Comparison of ENCODE assay signal across 28 mouse cellular contexts in genomic region chr5:64975121-64975520, GRCm38 (mm10). TPM values are rescaled to one million over a fixed set of nuclear protein-coding genes. Genes with fewer than 3 reads are reported as not detected.
DNase-seq lines count a peak whose midpoint lies in the region; ATAC-seq and TF ChIP-seq lines count a peak whose summit lies in the region.
"Had no signal": no experiment of that assay in that cellular context is flagged by ENCODE, and none has a peak within 500 bp of the region (broad histone marks: within the 10 kb centered on the region; RNA-seq: fewer than 3 reads in every experiment).

No protein-coding gene starts in this region.

- no peak for TF ChIP-seq CTCF in liver, postnatal 0 days (IDR thresholded peaks at IDR 0.05; ENCODE audit: low read depth)
- TF ChIP-seq CTCF in small intestine, adult 2 months (IDR thresholded peaks at IDR 0.05; ENCODE audit: extremely low read depth, insufficient read length, insufficient replicate concordance, low read depth, low read length): no peak

- H3K4me2 ChIP-seq in limb, embryonic 13.5 days (replicated peaks): no peak overlapping the region
- H3K4me2 ChIP-seq in liver, postnatal 0 days (ENCODE audit: low read depth, low read length): 0 out of 2 replicates have a peak overlapping the region, but pooled peaks have one; percentile 23
- no peak overlapping the region for H3K4me2 ChIP-seq in liver, embryonic 12.5 days
- no peak overlapping the region for H3K4me2 ChIP-seq in forebrain, embryonic 16.5 days (ENCODE audit: low read length)
- H3K4me2 ChIP-seq: embryonic facial prominence, embryonic 13.5 days; forebrain, embryonic 13.5 days; heart, embryonic 13.5 days; hindbrain, embryonic 14.5 days had no signal

- no peaks in the 10 kb centered on the region for H3K27me3 ChIP-seq in limb, embryonic 13.5 days
- peaks cover 6% of the 10 kb centered on the region; the same call in 1 of the 2 replicates for H3K27me3 ChIP-seq in limb, embryonic 10.5 days (ENCODE audit: low read depth, poor library complexity, severe bottlenecking)
- no peaks in the 10 kb centered on the region for H3K27me3 ChIP-seq in liver, postnatal 0 days (ENCODE audit: insufficient read depth, low read length)
- peaks cover 20% of the 10 kb centered on the region for H3K27me3 ChIP-seq in liver, embryonic 12.5 days (replicated peaks)
- no peaks in the 10 kb centered on the region for H3K27me3 ChIP-seq in small intestine, adult 2 months (ENCODE audit: control insufficient read depth, insufficient read depth, low read length)
- H3K27me3 ChIP-seq in forebrain, embryonic 16.5 days (replicated peaks; ENCODE audit: control insufficient read depth, insufficient read depth, low read length): no peaks in the 10 kb centered on the region
- H3K27me3 ChIP-seq: embryonic facial prominence, embryonic 13.5 days; heart, embryonic 13.5 days had no signal

- peaks cover 22% of the 10 kb centered on the region for H3K36me3 ChIP-seq in limb, embryonic 13.5 days
- H3K36me3 ChIP-seq in limb, embryonic 10.5 days: peaks cover 7% of the 10 kb centered on the region; the same call in 1 of the 2 replicates
- peaks cover 3% of the 10 kb centered on the region; the same call in 1 of the 2 replicates for H3K36me3 ChIP-seq in liver, postnatal 0 days (replicated peaks; ENCODE audit: insufficient read depth, low read length)
- peaks cover 5% of the 10 kb centered on the region; the same call in 1 of the 2 replicates for H3K36me3 ChIP-seq in liver, embryonic 12.5 days
- peaks cover 6% of the 10 kb centered on the region for H3K36me3 ChIP-seq in small intestine, adult 2 months (ENCODE audit: control insufficient read depth, insufficient read depth, low read length)
- no peaks in the 10 kb centered on the region for H3K36me3 ChIP-seq in forebrain, embryonic 16.5 days (ENCODE audit: control insufficient read depth, insufficient read depth)
- H3K36me3 ChIP-seq: forebrain, embryonic 10.5 days had no signal

- DNase-seq in heart, adult 11 months: peak; percentile 70
- no peak for DNase-seq in heart, adult 9 months (ENCODE audit: low spot score in 2 of 2)
- DNase-seq in limb, embryonic 10.5 days (ENCODE audit: low spot score): no peak
- no peak for DNase-seq in liver, postnatal 0 days
- DNase-seq: adrenal gland, adult 8-10 months; adrenal gland, postnatal 25 days; cerebellum, adult 11-12 months; cerebellum, adult 8-10 months; cerebellum, postnatal 10 days; cerebellum, postnatal 36 days; embryo, embryonic 11 days; forebrain, postnatal 0 days; gastrocnemius, postnatal 25 days; heart, adult 2 months; heart, postnatal 14 days; heart, postnatal 4 days had no signal

- WGBS in limb, embryonic 13.5 days: 38% methylated on average over 5 of the region's 5 CpGs
- 63% methylated on average over 5 of the region's 5 CpGs for WGBS in limb, embryonic 10.5 days
- WGBS in liver, postnatal 0 days (ENCODE audit: insufficient replicate concordance): 61% methylated on average over 5 of the region's 5 CpGs
- WGBS in liver, embryonic 12.5 days (ENCODE audit: insufficient replicate concordance): 70% methylated on average over 5 of the region's 5 CpGs
- 27% methylated on average over 5 of the region's 5 CpGs for WGBS in small intestine, adult 2 months
- 73% methylated on average over 5 of the region's 5 CpGs for WGBS in forebrain, embryonic 16.5 days

- no peaks in the 10 kb centered on the region for H3K9me3 ChIP-seq in limb, embryonic 13.5 days
- no peaks in the 10 kb centered on the region for H3K9me3 ChIP-seq in limb, embryonic 10.5 days (replicated peaks)
- H3K9me3 ChIP-seq in liver, postnatal 0 days (ENCODE audit: low read length): no peaks in the 10 kb centered on the region
- H3K9me3 ChIP-seq in liver, embryonic 12.5 days (replicated peaks): no peaks in the 10 kb centered on the region
- no peaks in the 10 kb centered on the region for H3K9me3 ChIP-seq in forebrain, embryonic 16.5 days (ENCODE audit: control insufficient read depth, low read length)
- H3K9me3 ChIP-seq: embryonic facial prominence, embryonic 10.5 days; embryonic facial prominence, embryonic 13.5 days; forebrain, embryonic 10.5 days; forebrain, embryonic 13.5 days; heart, embryonic 13.5 days had no signal

- no peak for ATAC-seq in limb, embryonic 13.5 days (ENCODE audit: low FRiP score, low read depth)
- peak; percentile 40; the same call in 1 of the 2 replicates for ATAC-seq in liver, postnatal 0 days
- ATAC-seq in liver, embryonic 12.5 days: no peak
- ATAC-seq in forebrain, embryonic 16.5 days: no peak
- ATAC-seq: activated CD4-positive, CD25-positive, alpha-beta regulatory T cell, adult 4 months; forebrain, embryonic 13.5 days; forebrain, postnatal 0 days; hindbrain, postnatal 0 days had no signal

- TF ChIP-seq POLR2A in small intestine, adult 2 months (IDR thresholded peaks at IDR 0.05; ENCODE audit: low read depth, low read length): no peak

- H3K4me3 ChIP-seq in limb, embryonic 13.5 days: no peak overlapping the region
- H3K4me3 ChIP-seq in limb, embryonic 10.5 days: no peak overlapping the region
- H3K4me3 ChIP-seq in liver, postnatal 0 days (ENCODE audit: low read depth, low read length): no peak overlapping the region
- no peak overlapping the region for H3K4me3 ChIP-seq in liver, embryonic 12.5 days
- no peak overlapping the region; the same call in 1 of the 2 replicates for H3K4me3 ChIP-seq in small intestine, adult 2 months (ENCODE audit: low read depth, low read length)
- H3K4me3 ChIP-seq in forebrain, embryonic 16.5 days (replicated peaks; ENCODE audit: low read length): no peak overlapping the region
- H3K4me3 ChIP-seq: embryonic facial prominence, embryonic 10.5 days; embryonic facial prominence, embryonic 13.5 days; forebrain, embryonic 10.5 days; forebrain, embryonic 13.5 days; heart, adult 2 months; heart, embryonic 13.5 days had no signal

- peaks cover 19% of the 10 kb centered on the region for H3K4me1 ChIP-seq in limb, embryonic 13.5 days
- H3K4me1 ChIP-seq in limb, embryonic 10.5 days: peaks cover 8% of the 10 kb centered on the region; the same call in 1 of the 2 replicates
- H3K4me1 ChIP-seq in liver, postnatal 0 days (ENCODE audit: insufficient read depth): peaks cover 7% of the 10 kb centered on the region; the same call in 1 of the 2 replicates
- H3K4me1 ChIP-seq in liver, embryonic 12.5 days: peaks cover 2% of the 10 kb centered on the region; the same call in 1 of the 2 replicates
- H3K4me1 ChIP-seq in small intestine, adult 2 months (ENCODE audit: control insufficient read depth, insufficient read depth, insufficient read length, low read length): peaks cover 12% of the 10 kb centered on the region; the same call in 1 of the 2 replicates
- peaks cover 4% of the 10 kb centered on the region; the same call in 1 of the 2 replicates for H3K4me1 ChIP-seq in forebrain, embryonic 16.5 days (replicated peaks; ENCODE audit: control insufficient read depth, insufficient read depth, low read length)

- no peak overlapping the region for H3K9ac ChIP-seq in limb, embryonic 13.5 days
- no peak overlapping the region for H3K9ac ChIP-seq in liver, postnatal 0 days (replicated peaks)
- H3K9ac ChIP-seq in liver, embryonic 12.5 days: no peak overlapping the region
- H3K9ac ChIP-seq in forebrain, embryonic 16.5 days (replicated peaks; ENCODE audit: low read depth, low read length): no peak overlapping the region
- H3K9ac ChIP-seq: embryonic facial prominence, embryonic 13.5 days; forebrain, embryonic 13.5 days; forebrain, postnatal 0 days; heart, embryonic 13.5 days; hindbrain, embryonic 14.5 days had no signal

- no peak for TF ChIP-seq EP300 in liver, postnatal 0 days (IDR thresholded peaks at IDR 0.05; ENCODE audit: low read depth)

- H3K27ac ChIP-seq in limb, embryonic 13.5 days: 0 out of 2 replicates have a peak overlapping the region, but pooled peaks have one; percentile 22
- H3K27ac ChIP-seq in limb, embryonic 10.5 days: no peak overlapping the region
- H3K27ac ChIP-seq in liver, postnatal 0 days (ENCODE audit: low read depth): 0 out of 2 replicates have a peak overlapping the region, but pooled peaks have one; percentile 31
- no peak overlapping the region for H3K27ac ChIP-seq in liver, embryonic 12.5 days
- peak overlapping the region; percentile 87 for H3K27ac ChIP-seq in small intestine, adult 2 months (ENCODE audit: insufficient read depth, low read depth, low read length)
- no peak overlapping the region for H3K27ac ChIP-seq in forebrain, embryonic 16.5 days (ENCODE audit: low read length)
- H3K27ac ChIP-seq: embryonic facial prominence, embryonic 10.5 days; embryonic facial prominence, embryonic 13.5 days; forebrain, embryonic 10.5 days; forebrain, embryonic 13.5 days; heart, adult 2 months; heart, embryonic 13.5 days; hindbrain, embryonic 14.5 days; hindbrain, postnatal 0 days had no signal

RNA-seq across cellular contexts. Expression of gene Fam114a1, which starts 5.2 kb away (rescaled TPM):
- 59.2 and 62.9 TPM in 2 replicates for polyA plus RNA-seq in limb, embryonic 13.5 days (2015; fragmentation: Nextera tagmentation; extraction: Ambion mirVana)
- polyA plus RNA-seq in limb, embryonic 10.5 days (2016; fragmentation: Nextera tagmentation; extraction: Ambion mirVana): 12.5 and 18.3 TPM in 2 replicates
- polyA plus RNA-seq in liver, postnatal 0 days (2015; fragmentation: Nextera tagmentation; extraction: Ambion mirVana): 9.4 and 10.2 TPM in 2 replicates
- polyA plus RNA-seq in liver, embryonic 12.5 days (2016; fragmentation: Nextera tagmentation; extraction: Ambion mirVana): 14.7 and 15.3 TPM in 2 replicates
- polyA plus RNA-seq in small intestine, adult 2 months (2012; rRNA removed): 15.4 and 18.9 TPM in 2 replicates
- 6.7 and 8.5 TPM in 2 replicates for polyA plus RNA-seq in forebrain, embryonic 16.5 days (2015; fragmentation: Nextera tagmentation; extraction: Ambion mirVana)

RNA-seq across cellular contexts. Expression of gene Tlr6, which starts 15.2 kb away (rescaled TPM):
- 0.97 and 1.4 TPM in 2 replicates for polyA plus RNA-seq in limb, embryonic 13.5 days (2015; fragmentation: Nextera tagmentation; extraction: Ambion mirVana)
- 0.18 and 0.25 TPM in 2 replicates for polyA plus RNA-seq in limb, embryonic 10.5 days (2016; fragmentation: Nextera tagmentation; extraction: Ambion mirVana)
- 0.47 and 0.79 TPM in 2 replicates for polyA plus RNA-seq in liver, postnatal 0 days (2015; fragmentation: Nextera tagmentation; extraction: Ambion mirVana)
- 0.44 and 0.54 TPM in 2 replicates for polyA plus RNA-seq in liver, embryonic 12.5 days (2016; fragmentation: Nextera tagmentation; extraction: Ambion mirVana)
- polyA plus RNA-seq in small intestine, adult 2 months (2012; rRNA removed): 0.28 and 0.37 TPM in 2 replicates
- 0.22 and 0.41 TPM in 2 replicates for polyA plus RNA-seq in forebrain, embryonic 16.5 days (2015; fragmentation: Nextera tagmentation; extraction: Ambion mirVana)

RNA-seq across cellular contexts. Expression of gene Tlr1, which starts 41.8 kb away (rescaled TPM):
- 0.64 and 1.4 TPM in 2 replicates for polyA plus RNA-seq in limb, embryonic 13.5 days (2015; fragmentation: Nextera tagmentation; extraction: Ambion mirVana)
- 0.19 and 0.28 TPM in 2 replicates for polyA plus RNA-seq in limb, embryonic 10.5 days (2016; fragmentation: Nextera tagmentation; extraction: Ambion mirVana)
- 1.5 and 1.9 TPM in 2 replicates for polyA plus RNA-seq in liver, postnatal 0 days (2015; fragmentation: Nextera tagmentation; extraction: Ambion mirVana)
- 0.96 and 1.0 TPM in 2 replicates for polyA plus RNA-seq in liver, embryonic 12.5 days (2016; fragmentation: Nextera tagmentation; extraction: Ambion mirVana)
- 1.4 and 1.5 TPM in 2 replicates for polyA plus RNA-seq in small intestine, adult 2 months (2012; rRNA removed)
- polyA plus RNA-seq in forebrain, embryonic 16.5 days (2015; fragmentation: Nextera tagmentation; extraction: Ambion mirVana): 0.22 and 0.47 TPM in 2 replicates

Comparison
In these comparisons a context has a peak if more than half of its experiments do, and no peak if none do; other contexts are left out.
1. H3K27ac ChIP-seq: peak in limb, embryonic 13.5 days (single experiment), liver, postnatal 0 days (single experiment) and small intestine, adult 2 months (single experiment); none in limb, embryonic 10.5 days (single experiment), liver, embryonic 12.5 days (single experiment) and forebrain, embryonic 16.5 days (single experiment).